Mouse (Mus musculus): ENCODE results near the gene Kcnc3. TPM values are rescaled to one million over a fixed set of nuclear protein-coding genes. Genes with fewer than 3 reads are reported as not detected.

Gene Kcnc3
- polyA plus RNA-seq, 1 experiment from 2014 or later, result 0.97 TPM

- Histone ChIP-seq H3K4me3 (ENCODE audit: low read depth, low read length) (no peak overlapping the region), H3K36me3 (ENCODE audit: insufficient read depth) (no peaks in the 10 kb centered on the region), H3K9me3 (ENCODE audit: low read depth, low read length) (no peaks in the 10 kb centered on the region), H3K27me3 (ENCODE audit: insufficient read depth, low read length) (peaks cover 10% of the 10 kb centered on the region; the same call in 1 of the 2 replicates), H3K4me2 (peak overlapping the region; percentile 29), H3K27ac (ENCODE audit: low read depth) (no peak overlapping the region), H3K9ac (no peak overlapping the region), H3K4me1 (ENCODE audit: insufficient read depth) (no peaks in the 10 kb centered on the region; the same call in 1 of the 2 replicates)
- DNase-seq, result peak; percentile 64
- WGBS, result 7% methylated on average over 20 of the region's 20 CpGs
- TF ChIP-seq CTCF (IDR thresholded peaks at IDR 0.05; ENCODE audit: low read depth), result no peak
- ATAC-seq (ENCODE audit: insufficient read depth), result 0 out of 2 replicates have a peak, but pooled peaks have one; percentile 47
Observed at GRCm38 (mm10) chr7:44614041-44614688, 23.7 kb downstream of the Kcnc3 start.

DNA sequence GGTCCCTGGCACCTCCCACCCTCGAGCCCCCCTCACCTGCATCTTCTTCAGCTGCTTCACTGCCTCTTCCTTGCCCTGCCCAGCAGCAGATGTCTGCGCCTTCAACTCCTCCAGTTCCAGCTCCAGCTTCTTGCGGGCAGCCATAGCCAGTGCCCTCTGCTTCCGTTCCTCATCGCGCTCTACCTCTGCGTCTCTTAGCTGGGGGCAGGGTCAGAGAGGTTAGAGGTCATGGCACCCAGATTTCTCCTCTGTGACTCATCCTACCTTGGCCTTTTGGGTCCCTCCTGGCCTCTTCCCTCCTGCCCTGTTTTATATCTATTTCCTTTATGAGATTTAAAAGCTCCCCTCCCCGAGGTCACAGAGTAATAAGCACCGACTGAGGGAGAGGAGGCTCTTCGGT lies 24.8 kb downstream of the Kcnc3 start:
- DNase-seq (no peak), ATAC-seq (ENCODE audit: insufficient read depth) (no peak)
- H3K36me3 ChIP-seq (ENCODE audit: insufficient read depth), result no peaks in the 10 kb centered on the region
- H3K27ac ChIP-seq (ENCODE audit: low read depth), result no peak overlapping the region
- H3K9ac ChIP-seq, result no peak overlapping the region
- no peaks in the 10 kb centered on the region; the same call in 1 of the 2 replicates for H3K4me1 ChIP-seq (ENCODE audit: insufficient read depth)
- peaks cover 10% of the 10 kb centered on the region; the same call in 1 of the 2 replicates for H3K27me3 ChIP-seq (ENCODE audit: insufficient read depth, low read length)
- 14% methylated on average over 10 of the region's 10 CpGs for WGBS
- H3K4me2 ChIP-seq, result no peak overlapping the region
- no peaks in the 10 kb centered on the region for H3K9me3 ChIP-seq (ENCODE audit: low read depth, low read length)
- no peak for TF ChIP-seq CTCF (IDR thresholded peaks at IDR 0.05; ENCODE audit: low read depth)
- no peak overlapping the region for H3K4me3 ChIP-seq (ENCODE audit: low read depth, low read length)

DNA sequence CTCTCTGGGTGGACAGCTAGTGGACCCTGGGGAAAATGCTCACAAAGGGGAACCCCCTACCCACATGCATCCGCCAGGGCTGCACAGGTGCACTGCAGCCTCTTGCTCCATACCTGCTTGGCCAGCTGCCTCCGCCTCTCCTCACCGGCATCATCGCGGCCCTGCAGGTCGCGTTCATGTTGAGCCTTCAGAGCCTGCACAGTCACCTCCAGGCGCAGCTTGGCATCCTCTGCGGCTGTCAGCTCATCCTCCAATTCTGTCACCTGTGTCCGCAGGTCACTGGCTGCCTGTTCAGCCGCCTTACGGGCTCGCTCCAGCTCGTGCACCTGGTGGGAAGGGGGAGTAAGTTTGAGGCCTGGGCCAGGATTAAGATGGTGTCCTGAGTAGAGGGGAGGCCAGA lies 25.5 kb downstream of the Kcnc3 start:
- Histone ChIP-seq H3K4me1 (ENCODE audit: insufficient read depth) (no peaks in the 10 kb centered on the region; the same call in 1 of the 2 replicates), H3K36me3 (ENCODE audit: insufficient read depth) (no peaks in the 10 kb centered on the region), H3K27ac (ENCODE audit: low read depth) (no peak overlapping the region), H3K4me3 (ENCODE audit: low read depth, low read length) (no peak overlapping the region), H3K9ac (no peak overlapping the region), H3K9me3 (ENCODE audit: low read depth, low read length) (no peaks in the 10 kb centered on the region), H3K27me3 (ENCODE audit: insufficient read depth, low read length) (peaks cover 10% of the 10 kb centered on the region; the same call in 1 of the 2 replicates), H3K4me2 (no peak overlapping the region)
- TF ChIP-seq CTCF (IDR thresholded peaks at IDR 0.05; ENCODE audit: low read depth), result no peak
- DNase-seq, result no peak
- ATAC-seq (ENCODE audit: insufficient read depth), result no peak
- WGBS, result 69% methylated on average over 14 of the region's 14 CpGs

- peaks cover 10% of the 10 kb centered on the region; the same call in 1 of the 2 replicates for H3K27me3 ChIP-seq (ENCODE audit: insufficient read depth, low read length)
- ATAC-seq (ENCODE audit: insufficient read depth) (no peak), DNase-seq (no peak)
- H3K9me3 ChIP-seq (ENCODE audit: low read depth, low read length), result no peaks in the 10 kb centered on the region
- peak; percentile 35; the same call in 1 of the 2 replicates for TF ChIP-seq CTCF (IDR thresholded peaks at IDR 0.05; ENCODE audit: low read depth)
- H3K4me3 ChIP-seq (ENCODE audit: low read depth, low read length), result no peak overlapping the region
- no peak overlapping the region for H3K9ac ChIP-seq
- 72% methylated on average over 3 of the region's 3 CpGs for WGBS
- H3K27ac ChIP-seq (ENCODE audit: low read depth), result no peak overlapping the region
- no peaks in the 10 kb centered on the region for H3K36me3 ChIP-seq (ENCODE audit: insufficient read depth)
- H3K4me2 ChIP-seq, result no peak overlapping the region
- no peaks in the 10 kb centered on the region; the same call in 1 of the 2 replicates for H3K4me1 ChIP-seq (ENCODE audit: insufficient read depth)
Observed at GRCm38 (mm10) chr7:44617059-44617458, 26.6 kb downstream of the Kcnc3 start.

- ATAC-seq (ENCODE audit: insufficient read depth), result no peak
- WGBS, result 30% methylated on average over 18 of the region's 18 CpGs
- Histone ChIP-seq H3K27ac (ENCODE audit: low read depth) (no peak overlapping the region), H3K9ac (no peak overlapping the region), H3K4me2 (no peak overlapping the region), H3K4me1 (ENCODE audit: insufficient read depth) (no peaks in the 10 kb centered on the region), H3K27me3 (ENCODE audit: insufficient read depth, low read length) (no peaks in the 10 kb centered on the region), H3K9me3 (ENCODE audit: low read depth, low read length) (no peaks in the 10 kb centered on the region), H3K4me3 (ENCODE audit: low read depth, low read length) (no peak overlapping the region), H3K36me3 (ENCODE audit: insufficient read depth) (no peaks in the 10 kb centered on the region)
- peak; percentile 37 for DNase-seq
- TF ChIP-seq CTCF (IDR thresholded peaks at IDR 0.05; ENCODE audit: low read depth), result no peak
Observed at GRCm38 (mm10) chr7:44623714-44624542, 33.5 kb downstream of the Kcnc3 start.

DNA sequence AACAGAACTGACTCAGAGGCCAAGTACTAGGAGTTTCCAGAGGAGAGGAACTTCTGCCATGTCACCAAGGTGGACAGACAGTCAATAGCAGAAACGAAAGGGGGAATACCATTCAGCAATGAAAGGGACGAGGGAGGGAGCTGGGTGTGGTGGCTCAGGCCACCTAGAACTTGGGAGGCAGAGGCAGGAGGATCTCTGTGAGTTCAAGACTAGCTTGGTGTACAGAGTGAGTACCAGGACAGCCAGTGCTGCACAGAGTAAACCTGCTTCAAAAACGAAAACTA lies 34.0 kb downstream of the Kcnc3 start:
- no peaks in the 10 kb centered on the region for H3K9me3 ChIP-seq (ENCODE audit: low read depth, low read length)
- no peak for DNase-seq
- no peak overlapping the region for H3K4me2 ChIP-seq
- no peak overlapping the region for H3K4me3 ChIP-seq (ENCODE audit: low read depth, low read length)
- no peaks in the 10 kb centered on the region for H3K4me1 ChIP-seq (ENCODE audit: insufficient read depth)
- no peaks in the 10 kb centered on the region for H3K27me3 ChIP-seq (ENCODE audit: insufficient read depth, low read length)
- no peak for ATAC-seq (ENCODE audit: insufficient read depth)
- H3K27ac ChIP-seq (ENCODE audit: low read depth), result no peak overlapping the region
- H3K36me3 ChIP-seq (ENCODE audit: insufficient read depth), result no peaks in the 10 kb centered on the region
- H3K9ac ChIP-seq, result no peak overlapping the region
- WGBS, result 68% methylated on average over 3 of the region's 3 CpGs
- no peak for TF ChIP-seq CTCF (IDR thresholded peaks at IDR 0.05; ENCODE audit: low read depth)

DNA sequence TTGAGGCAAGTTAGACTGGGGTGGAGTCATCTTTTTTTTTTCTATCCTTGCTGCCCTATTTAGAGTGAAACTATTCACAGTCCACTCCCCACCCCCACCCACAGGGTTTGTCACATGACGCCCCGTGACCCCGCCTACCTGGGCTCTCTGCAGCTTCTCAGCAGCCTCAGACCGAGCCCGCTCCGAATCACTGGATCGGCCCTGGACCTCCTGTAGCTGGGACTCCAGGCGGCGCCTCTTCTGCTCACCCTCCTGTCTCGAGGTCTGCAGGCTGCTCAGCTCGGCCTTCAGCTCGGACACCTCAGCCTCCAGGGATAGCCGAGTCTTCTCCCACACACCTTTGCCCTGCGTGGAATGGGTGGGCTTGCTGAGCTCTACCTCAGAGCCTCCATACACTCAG lies 34.4 kb downstream of the Kcnc3 start:
- no peaks in the 10 kb centered on the region for H3K27me3 ChIP-seq (ENCODE audit: insufficient read depth, low read length)
- no peak overlapping the region for H3K27ac ChIP-seq (ENCODE audit: low read depth)
- H3K4me2 ChIP-seq, result no peak overlapping the region
- H3K4me3 ChIP-seq (ENCODE audit: low read depth, low read length), result no peak overlapping the region
- H3K36me3 ChIP-seq (ENCODE audit: insufficient read depth), result no peaks in the 10 kb centered on the region
- no peaks in the 10 kb centered on the region for H3K4me1 ChIP-seq (ENCODE audit: insufficient read depth)
- ATAC-seq (ENCODE audit: insufficient read depth) (no peak), DNase-seq (no peak)
- no peaks in the 10 kb centered on the region for H3K9me3 ChIP-seq (ENCODE audit: low read depth, low read length)
- no peak for TF ChIP-seq CTCF (IDR thresholded peaks at IDR 0.05; ENCODE audit: low read depth)
- H3K9ac ChIP-seq, result no peak overlapping the region
- 55% methylated on average over 14 of the region's 14 CpGs for WGBS

All from lung, embryonic 14.5 days (tissue).